Mouse (Mus musculus) neutrophil, adult 5-6 weeks (primary cell): ENCODE measurements around the gene Borcs6. TPM values are rescaled to one million over a fixed set of nuclear protein-coding genes. Genes with fewer than 3 reads are reported as not detected.

ENCODE experiments used
- ATAC-seq: fragments of 151-379, 151-347 bp; 2 replicates; pipeline ENCODE4 v1.8.0; 2017; ENCODE audit warnings: mild to moderate bottlenecking, moderate TSS enrichment; ENCODE audit not compliant: insufficient number of reproducible peaks, poor library complexity, low FRiP score, severe bottlenecking; ENCODE audit errors: extremely low read depth
- total RNA-seq: library from RNA; stranded (forward); fragments of 200-1000 nt; gene quantifications from 2 replicates; pipeline ENCODE4 v1.2.3, GENCODE M21; 2017

The Borcs6 gene
- total RNA-seq, 1 experiment from 2014 or later: 28.4 TPM

DNA sequence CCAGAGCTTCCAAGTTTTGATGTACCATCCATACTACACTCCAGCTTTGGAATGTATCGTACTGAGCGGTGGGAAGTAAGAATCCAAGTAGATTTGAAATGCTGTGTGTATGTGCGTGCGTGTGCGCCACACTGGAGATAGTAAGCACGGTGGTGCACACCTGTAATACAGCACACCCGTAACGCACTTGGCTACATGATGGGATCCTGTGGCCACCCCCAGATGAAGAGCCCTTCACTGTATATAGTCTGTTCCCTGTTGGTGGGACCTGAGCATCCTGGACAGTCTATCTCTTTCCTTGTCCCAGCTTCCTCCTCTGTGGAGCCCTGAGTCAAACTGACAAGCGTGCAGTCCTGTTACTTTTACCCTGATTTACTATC is 13.1 kb upstream of the Borcs6 start:
- ATAC-seq: no peak

DNA sequence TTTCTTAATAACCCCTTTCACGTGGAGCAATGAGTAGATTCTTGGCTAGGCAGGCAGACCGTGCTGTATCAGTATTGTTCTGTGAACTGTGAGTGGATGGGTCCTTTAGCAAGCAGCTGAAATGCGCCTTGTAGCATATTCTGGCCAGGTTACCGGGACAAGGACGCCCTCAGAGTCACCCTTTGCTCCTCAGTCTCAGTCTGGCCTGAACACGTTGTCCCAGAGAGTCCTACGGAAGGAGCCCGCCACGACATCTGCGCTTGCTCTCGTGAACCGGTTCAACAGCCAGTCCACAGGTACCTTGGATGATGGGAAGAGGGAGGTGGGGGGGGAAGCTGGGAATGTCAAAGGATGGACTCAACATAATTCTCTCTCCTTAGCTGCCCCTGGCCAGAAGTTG is 11.9 kb upstream of the Borcs6 start:
- no peak for ATAC-seq

DNA sequence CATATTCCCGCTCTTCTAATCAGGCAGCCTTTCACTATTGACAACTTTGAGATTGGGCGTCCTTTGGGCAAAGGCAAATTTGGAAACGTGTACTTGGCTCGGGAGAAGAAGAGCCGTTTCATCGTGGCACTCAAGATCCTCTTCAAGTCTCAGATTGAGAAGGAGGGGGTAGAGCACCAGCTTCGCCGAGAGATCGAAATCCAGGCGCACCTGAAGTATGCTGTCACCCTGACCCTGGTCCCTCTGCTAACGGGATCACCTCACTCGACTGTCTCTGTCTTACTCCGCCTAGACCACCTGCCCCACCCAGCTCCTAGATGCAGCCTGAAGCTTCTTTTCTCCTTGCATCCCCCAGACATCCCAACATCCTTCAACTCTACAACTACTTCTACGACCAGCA is 11.4 kb upstream of the Borcs6 start:
- no peak for ATAC-seq

DNA sequence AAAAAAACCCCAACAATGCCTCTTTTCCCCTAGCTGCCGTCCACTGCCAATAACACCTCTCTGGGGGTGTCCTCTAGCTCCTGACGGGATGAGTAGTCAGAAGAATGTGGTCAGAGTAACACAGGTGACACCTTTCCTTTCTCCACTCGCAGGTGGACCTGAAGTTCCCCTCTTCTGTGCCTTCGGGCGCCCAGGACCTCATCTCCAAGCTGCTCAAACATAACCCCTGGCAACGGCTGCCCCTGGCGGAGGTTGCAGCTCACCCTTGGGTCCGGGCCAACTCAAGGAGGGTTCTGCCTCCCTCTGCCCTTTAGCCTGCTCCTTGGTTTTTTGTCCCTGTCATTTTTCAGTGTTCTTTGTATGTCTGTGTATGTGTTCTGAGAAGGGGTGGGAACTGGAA is 8.8 kb upstream of the Borcs6 start:
- no peak for ATAC-seq

DNA sequence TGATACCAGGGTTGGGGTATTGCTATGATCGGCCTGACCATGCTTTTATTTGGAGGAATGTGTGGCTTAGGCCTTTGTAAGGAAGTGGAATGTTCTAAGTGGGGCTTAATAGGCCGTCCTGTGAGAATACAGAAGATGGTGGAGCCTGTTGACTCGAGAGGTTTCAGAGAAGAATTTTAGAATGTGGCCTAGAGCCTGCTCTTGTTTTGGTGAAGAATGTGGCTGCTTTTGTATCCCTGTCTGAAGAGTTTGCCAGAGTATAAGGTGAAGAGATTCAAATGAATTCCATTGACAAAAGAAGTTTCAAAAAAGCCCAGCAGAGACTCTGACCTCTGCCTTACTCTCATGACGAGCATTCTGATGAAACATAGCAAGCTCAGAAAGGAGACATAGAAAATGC is 7.7 kb upstream of the Borcs6 start:
- ATAC-seq: no peak

DNA sequence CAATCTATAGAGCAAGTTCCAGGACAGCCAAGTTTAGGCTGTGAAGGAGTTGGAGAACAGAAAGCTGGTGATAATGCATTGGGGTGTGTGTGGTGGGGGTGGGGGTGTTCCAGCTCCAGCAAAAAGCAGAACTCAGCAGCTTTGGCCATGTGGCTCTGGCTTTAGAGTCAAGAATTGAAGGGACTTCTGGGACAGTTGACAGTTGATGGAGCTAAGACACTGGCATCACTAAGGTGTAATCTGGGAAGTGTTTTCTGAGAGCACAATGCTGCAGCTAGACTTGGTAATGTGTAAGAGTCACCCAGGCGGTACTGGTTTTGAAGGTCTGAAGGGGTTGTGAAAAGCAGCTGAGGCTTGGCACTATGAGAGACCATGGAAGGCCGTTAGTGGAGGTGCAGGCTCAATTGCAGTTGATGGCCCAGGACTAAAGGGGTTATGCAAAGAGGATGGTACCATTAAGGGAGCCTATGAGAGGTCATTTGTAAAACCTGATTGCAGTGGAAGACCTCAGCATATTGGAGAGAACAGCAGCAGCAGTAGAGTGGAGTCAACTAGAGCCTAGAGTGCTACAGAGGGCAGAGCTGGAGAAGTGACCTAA is 6.6 kb upstream of the Borcs6 start:
- ATAC-seq: no peak

DNA sequence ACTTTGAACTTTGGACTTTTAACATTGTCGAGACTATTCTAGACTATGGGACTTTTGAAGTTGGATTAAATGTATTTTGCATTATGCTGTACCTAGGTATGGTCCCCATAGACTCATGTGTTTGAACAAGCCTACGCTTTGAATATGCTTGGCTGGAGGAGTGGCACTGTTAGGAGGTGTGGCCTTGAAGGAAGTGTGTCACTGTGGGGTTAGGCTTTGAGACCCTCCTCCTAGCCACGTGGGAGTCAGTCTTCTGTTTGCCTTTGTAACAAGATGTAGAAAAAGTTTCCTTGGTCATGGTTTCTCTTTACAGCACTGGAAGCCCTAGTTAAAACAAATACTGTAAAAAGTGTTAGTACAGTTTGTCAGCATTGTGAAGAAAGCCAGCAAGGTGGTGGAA is 5.7 kb upstream of the Borcs6 start:
- no peak for ATAC-seq

DNA sequence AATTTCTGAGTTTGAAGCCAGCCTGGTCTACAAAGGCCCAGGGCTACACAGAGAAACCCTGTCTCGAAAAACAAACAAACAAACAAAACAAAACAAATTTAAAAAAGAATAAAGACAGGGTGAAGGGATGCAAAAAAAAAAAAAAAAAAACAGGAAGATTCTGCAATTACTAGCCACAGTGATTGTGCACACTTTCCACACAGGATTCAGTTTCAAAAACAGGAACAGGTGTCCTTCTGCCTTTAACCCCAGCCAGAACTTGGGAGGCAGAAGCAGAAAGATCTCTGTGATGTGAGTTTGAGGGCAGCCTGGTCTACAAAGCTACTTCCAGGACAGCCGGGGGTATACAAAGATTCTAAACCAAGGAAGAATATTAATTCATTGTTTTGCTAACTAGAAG is 1.3 kb upstream of the Borcs6 start:
- ATAC-seq: no peak

DNA sequence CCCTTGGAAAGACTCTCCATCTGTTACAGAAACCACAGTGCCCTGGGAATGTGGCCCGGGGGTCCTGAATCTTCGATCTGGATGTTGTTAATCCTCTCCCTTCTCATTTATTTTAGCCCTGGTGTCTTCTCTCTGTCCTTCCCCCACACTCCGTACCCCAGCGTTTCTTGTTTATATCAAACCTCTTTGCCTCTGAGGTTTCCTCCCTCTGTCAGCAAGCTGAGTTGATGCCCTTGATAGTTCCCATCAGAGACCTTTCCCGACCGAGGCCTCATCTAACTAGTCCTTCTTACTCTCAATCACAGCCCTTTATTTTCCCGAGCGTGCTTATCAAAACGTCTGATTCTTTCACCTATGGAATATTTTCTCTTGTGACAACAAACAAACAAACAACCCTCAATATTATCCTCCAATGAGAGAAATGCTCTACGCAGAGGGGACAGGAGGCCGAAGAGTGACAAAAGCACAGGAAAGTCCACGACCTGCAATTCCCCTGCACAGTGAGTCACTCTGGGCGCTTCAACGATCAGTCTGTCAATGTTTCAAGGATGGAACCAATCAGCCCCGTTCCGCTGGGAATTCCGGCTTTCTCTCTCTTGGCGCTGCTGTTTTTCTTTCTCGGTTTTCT is 674 bp upstream of the Borcs6 start:
- ATAC-seq: no peak

DNA sequence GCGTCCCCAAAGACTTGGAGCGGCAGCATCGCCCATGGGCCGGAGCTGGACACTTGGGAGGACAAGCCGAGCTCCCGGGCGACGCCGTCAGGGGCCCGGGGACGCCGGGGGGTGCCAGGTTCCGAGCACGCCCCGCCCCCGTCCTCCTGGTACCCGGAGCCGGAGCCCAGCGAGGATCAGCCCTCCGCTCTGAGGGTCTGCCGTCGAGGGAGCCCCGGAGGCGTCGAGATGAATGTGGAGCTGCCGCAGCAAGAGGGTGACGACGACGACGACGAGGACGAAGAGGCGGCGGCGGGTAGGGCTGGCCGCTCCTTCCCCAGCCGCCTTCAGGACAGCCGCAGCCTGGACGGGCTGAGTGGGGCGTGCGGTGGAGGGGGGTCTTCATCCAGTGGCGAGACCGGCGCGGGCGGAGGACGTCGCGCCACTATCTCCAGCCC is 476 bp downstream of the Borcs6 start:
- no peak for ATAC-seq

DNA sequence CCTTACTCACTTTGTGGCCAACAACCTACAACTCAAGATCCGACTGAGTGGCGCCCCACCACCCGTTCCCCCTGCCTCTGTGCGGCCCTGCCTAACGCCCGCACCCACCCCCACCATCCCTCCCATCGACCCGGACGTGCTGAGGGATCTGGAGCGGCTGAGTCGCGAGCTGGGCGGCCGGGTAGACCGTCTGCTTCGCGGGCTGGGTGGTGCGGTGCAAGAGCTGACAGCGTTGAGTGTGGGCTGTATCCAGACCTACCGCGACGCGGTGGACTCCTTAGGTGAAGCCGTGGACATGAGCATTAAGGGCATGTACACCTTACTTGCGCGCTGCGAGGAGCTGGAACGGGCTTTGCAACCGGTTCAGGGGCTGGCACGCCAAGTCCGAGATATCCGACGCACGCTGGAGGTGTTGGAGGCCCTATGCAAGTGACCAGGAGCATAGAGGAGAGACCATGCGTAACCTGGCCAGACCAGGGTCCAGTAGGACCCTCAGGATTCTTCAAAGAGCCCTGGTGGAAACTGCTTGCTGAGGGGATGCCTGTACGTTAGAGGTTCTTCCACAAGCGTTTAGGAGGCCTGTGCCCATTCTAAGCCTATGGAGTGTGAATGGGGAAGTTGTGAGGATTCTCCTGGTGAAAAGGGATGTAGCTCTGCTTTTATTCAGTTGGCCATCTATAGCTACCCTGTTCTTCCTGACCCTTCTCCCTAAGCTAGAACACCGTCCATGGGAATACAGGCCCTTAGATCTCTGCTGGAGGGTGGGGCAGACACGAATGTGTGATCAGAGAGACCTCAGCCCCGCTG is 1.1 kb downstream of the Borcs6 start:
- no peak for ATAC-seq

DNA sequence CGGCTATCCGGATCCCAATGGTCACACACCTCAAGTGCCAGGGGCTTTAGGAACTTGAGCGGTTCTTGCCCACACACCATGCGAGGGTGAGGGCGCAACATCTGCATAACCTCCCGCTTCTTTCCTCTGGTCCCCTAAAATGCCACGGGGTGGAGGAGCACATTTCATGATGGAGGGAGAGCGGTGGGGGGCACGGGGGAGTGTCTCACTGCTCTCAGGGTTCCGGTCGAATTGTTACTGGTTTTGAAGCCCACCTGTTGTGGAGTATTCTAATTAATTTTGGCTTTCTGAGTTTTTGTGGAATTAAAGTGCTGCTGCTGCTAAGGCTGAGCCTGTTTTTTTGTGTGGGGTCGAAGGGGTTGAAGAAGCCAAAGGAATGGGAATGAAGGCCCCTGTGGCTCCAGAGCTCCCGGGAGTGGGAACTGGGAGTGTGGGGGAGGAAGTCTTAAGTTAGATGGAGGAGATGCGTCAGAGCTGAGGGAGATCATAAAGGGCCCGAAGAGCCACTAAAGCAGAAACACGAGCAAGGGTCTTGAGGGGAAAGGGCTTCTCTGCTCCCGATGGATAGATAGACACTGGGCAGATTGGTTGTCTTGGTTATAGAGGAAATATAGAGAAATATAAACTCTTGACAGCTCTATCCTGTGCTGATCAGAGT is 1.9 kb downstream of the Borcs6 start:
- no peak for ATAC-seq

DNA sequence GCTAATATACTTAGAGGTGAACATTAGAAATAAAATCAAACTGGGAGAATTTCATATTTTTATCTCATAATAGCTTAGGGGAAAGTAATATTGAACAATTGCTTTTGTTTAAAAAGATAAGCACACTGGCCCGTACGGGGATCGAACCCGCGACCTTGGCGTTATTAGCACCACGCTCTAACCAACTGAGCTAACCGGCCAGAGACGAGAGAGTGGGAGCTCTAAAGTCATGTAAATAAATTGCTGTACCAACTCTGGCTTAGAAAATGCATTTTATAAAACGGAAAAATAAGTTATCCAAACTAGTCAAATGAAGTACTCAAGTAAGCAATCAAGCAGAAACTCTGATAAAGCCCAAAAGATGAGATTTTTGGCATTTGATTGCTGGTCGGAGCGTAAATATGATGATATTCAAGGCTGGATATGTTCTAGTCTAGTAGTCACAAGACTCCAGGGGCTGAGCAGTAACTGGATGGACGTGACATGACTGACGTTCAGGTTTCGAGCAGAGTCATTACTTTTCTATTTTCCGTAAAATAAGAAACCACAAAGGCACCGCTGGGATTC is 2.8 kb downstream of the Borcs6 start:
- ATAC-seq: no peak

DNA sequence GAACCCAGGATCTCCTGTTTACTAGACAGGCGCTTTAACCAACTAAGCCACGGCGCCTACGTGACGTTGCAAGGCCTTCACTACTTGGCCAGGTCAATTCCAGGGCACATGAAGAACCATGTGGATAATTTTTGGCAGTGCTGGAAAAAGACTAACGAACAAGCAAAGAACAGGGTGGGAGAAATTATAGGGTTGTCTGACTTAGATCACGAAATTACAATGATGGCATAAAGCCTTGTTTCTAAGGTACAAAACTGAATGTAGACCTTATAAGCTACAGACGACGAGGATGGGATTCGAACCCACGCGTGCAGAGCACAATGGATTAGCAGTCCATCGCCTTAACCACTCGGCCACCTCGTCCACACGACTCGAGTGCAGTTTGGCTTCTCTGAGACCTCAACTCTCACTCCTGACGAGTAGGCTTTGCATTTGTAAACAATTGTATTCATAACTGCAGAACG is 3.3 kb downstream of the Borcs6 start:
- ATAC-seq: peak; percentile 11

DNA sequence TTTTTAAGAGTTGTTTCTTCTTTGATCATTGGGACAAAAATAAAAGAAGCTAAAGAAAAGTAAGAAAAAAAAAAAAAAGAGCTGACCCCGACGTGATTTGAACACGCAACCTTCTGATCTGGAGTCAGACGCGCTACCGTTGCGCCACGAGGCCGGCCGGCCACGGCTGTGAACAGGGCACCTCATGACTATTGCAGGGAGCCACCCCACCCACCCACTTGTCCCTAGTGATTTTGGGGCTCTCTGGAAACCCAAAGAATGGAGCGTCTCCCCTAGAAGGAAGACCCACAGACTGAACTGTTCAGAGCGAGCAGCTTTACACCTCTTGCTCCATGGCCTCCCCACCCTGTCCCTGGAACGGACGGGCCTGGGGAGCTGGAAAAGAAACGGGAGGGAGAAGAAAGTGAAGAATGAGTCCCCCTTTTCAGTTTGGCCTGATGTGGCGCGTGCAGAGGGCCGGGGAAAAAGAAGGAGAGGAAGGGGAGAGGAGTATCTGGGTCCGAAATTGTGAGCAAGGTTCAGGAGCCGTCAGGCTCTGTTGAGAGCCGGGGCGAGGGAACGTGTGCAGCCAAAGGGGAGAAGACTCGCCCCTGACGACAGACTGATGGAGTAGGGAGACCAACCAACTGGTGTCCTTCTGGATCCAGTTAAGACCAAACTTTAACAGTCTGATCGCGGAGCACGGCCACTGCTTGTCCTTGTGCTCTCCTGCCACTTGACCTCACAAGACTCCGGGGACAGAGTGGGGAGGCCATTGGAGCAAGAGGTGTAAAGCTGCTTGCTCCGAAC is 4.1 kb downstream of the Borcs6 start:
- ATAC-seq: no peak

DNA sequence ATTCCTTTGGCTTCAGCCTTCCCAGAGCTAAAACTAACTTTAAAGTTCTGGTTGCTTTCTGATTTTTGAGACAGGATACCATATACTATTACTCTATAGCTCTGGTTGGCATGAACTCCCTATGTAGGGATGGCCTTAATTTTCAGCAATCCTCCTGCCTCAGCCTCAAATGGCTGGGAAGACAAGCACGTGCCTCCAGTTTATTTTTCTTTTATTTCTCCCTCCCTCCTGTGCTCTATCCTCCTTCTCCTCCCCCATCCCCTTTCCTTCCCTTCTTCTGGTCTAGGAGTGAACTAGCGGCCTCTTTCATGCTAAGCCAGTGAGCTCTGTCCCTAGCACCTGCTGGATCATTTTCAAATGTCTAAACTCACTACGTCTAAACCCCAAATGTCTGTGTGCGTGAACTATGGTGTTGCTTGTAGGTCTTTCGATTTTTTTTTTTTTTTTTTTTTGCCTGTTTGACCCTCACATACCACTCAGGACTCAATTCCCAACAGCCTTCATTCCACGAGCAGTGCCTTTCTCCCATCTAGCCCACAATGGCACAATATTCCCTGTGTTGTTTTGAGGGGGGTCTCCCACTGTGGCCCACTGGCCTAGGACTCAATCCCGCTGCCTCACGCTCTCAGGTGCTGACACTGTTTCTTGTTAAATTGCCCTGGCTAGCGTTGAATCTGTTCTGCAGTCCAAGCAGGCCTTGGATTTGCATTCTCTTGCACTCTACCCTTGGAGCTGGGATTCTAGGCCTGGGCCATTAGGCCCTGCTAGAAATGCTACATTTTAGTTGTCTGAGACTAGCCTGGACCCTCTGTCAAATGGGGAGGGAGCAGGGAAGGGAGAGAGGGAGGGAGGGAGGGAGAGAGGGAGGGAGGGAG is 5.0 kb downstream of the Borcs6 start:
- ATAC-seq: no peak

DNA sequence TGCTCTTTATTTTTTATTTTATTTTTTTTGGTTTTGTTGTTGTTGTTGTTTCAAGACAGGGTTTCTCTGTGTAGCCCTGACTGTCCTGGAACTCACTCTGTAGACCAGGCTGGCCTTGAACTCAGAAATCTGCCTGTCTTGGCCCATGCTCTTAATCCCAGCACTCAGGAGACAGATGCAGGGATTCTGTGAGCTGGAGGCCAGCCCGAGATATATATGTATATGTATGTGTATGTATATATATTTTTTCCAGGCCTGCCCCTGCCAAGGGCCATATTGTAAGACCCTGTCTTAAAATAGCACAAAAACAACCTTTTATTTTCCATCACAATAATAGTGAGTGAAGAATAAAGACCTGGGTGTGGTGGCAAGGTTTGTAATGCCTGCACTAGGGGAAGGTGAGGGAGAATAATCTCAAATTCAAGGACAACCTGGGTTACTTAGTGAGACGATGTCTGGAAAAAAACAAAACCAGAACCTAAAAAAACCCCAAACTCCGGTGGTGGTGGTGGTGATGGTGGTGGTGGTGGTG is 5.9 kb downstream of the Borcs6 start:
- ATAC-seq: no peak
